Mouse (Mus musculus) effector memory CD4-positive, alpha-beta T cell, adult 5 months (primary cell): ENCODE results near the gene Farsb. TPM values are rescaled to one million over a fixed set of nuclear protein-coding genes. Genes with fewer than 3 reads are reported as not detected.

Source experiments
- polyA plus RNA-seq: library from polyadenylated mRNA; unstranded; fragments of 100-300 nt; shearing (Covaris generic); gene quantifications from one replicate; pipeline ENCODE4 v1.2.1, GENCODE M21; 2017

The Farsb gene
- polyA plus RNA-seq = 67.5 TPM

GRCm38 (mm10) chr1:78488752-78489492, at the start of gene Farsb:
Farsb (minus strand) TSS chr1:78488897.

DNA sequence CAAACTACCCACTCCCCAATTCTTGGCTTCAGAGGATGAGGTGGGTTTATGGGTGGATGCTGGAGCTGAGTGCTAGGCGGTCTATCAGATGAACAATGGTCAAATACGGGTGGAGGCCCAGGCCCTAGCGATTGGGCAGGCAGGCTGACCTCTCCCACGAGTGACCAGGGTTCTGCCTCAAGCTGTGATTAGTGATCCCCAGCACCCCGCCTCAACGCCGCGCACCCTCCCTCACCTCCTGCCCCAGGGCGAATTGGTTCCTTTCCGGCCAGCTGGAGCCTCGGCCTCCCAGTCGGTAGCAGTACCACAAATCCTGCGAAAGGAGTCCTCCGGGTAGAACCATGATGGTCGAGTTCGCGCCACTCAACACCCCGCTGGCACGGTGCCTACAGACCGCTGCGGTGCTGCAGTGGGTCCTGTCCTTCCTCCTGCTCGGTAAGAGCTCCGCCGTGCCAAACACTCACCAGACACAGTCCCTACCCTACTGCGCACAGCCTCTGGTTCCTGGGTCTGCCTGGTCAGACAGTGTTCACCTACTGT, 23.0 kb upstream of the Farsb start, which contains the start of gene BC035947:
BC035947 (minus strand) TSS at position 538 of the 540 bp plus-strand sequence.

DNA sequence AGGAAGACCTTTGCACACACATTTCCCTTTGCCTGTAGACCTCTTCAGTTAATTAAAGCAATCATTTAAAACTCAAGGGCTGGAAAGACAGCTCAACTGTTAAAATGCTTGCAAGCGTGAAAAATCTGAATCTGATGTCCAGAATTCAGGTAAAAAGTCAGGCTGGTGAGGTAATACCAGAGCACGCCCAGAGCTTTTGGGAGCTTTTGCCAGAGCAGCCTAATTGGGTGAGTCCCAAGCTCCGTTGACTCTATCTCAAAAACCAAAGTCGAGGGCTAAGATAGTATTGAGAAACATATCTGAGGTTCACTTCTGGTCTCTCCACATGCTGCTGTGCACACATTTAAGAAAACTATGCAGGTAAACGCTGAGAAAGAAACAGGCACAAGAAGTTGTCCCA, 22.2 kb upstream of the Farsb start, which contains the start of gene Mogat1:
Mogat1 (plus strand) TSS at position 130 of the 400 bp plus-strand sequence.

Other genes with a start within 250 kb of the Farsb start
- 0.14 TPM for gene Sgpp2, start 178.6 kb downstream of the Farsb start, polyA plus RNA-seq
- gene Mogat1, start 22.1 kb upstream of the Farsb start, polyA plus RNA-seq = 1.0 TPM
- gene BC035947, start 23.3 kb upstream of the Farsb start, polyA plus RNA-seq = not detected
- 21.5 TPM for gene Acsl3, start 168.9 kb upstream of the Farsb start, polyA plus RNA-seq
- gene Utp14b, start 169.1 kb upstream of the Farsb start, polyA plus RNA-seq = 7.4 TPM